Mouse (Mus musculus) neural tube, embryonic 11.5 days (tissue): ENCODE results near the gene Trex2. TPM values are rescaled to one million over a fixed set of nuclear protein-coding genes. Genes with fewer than 3 reads are reported as not detected.

Experiments
- ATAC-seq: fragments of 200-750 bp; cut with Nextera tagmentation; 2 replicates; pipeline ENCODE4 v1.8.0; 2017; ENCODE audit warnings: moderate number of reproducible peaks, mild to moderate bottlenecking, moderate TSS enrichment, moderate library complexity; ENCODE audit not compliant: insufficient read depth, low FRiP score, low TSS enrichment
- DNase-seq: peaks from one replicate; pipeline ENCODE4 v3.0.0-alpha.2; 2015; ENCODE audit warnings: low spot score
- H3K27ac ChIP-seq: fragments of 300-500 bp; sonication (generic); 2 replicates; pipeline ENCODE4 v1.5.1; 2014; ENCODE audit warnings: low read depth, mild to moderate bottlenecking, low read length
- H3K27me3 ChIP-seq: fragments of 300-500 bp; sonication (generic); 2 replicates; pipeline ENCODE4 v1.6.1; 2014; ENCODE audit warnings: mild to moderate bottlenecking, low read length, mixed read lengths; ENCODE audit not compliant: control insufficient read depth, insufficient read depth
- H3K36me3 ChIP-seq: fragments of 300-500 bp; sonication (generic); 2 replicates; pipeline ENCODE4 v1.6.1; 2014; ENCODE audit warnings: mild to moderate bottlenecking, low read length, moderate library complexity, mixed read lengths; ENCODE audit not compliant: control insufficient read depth, insufficient read depth
- H3K4me1 ChIP-seq: fragments of 300-500 bp; sonication (generic); 2 replicates; pipeline ENCODE4 v1.6.1; 2014; ENCODE audit warnings: low read length, mixed read lengths; ENCODE audit not compliant: control insufficient read depth, insufficient read depth
- H3K4me2 ChIP-seq: fragments of 300-500 bp; sonication (generic); 2 replicates; pipeline ENCODE4 v1.6.1; 2014; ENCODE audit warnings: low read depth, mild to moderate bottlenecking, moderate library complexity
- H3K4me3 ChIP-seq: fragments of 300-500 bp; sonication (generic); 2 replicates; pipeline ENCODE4 v1.5.1; 2014; ENCODE audit warnings: low read depth, low read length
- H3K9ac ChIP-seq: fragments of 300-500 bp; sonication (generic); 2 replicates; pipeline ENCODE4 v1.6.1; 2014; ENCODE audit warnings: mild to moderate bottlenecking, low read length
- H3K9me3 ChIP-seq: fragments of 300-500 bp; sonication (generic); 2 replicates; pipeline ENCODE4 v1.6.1; 2016; ENCODE audit warnings: low read length; ENCODE audit not compliant: control insufficient read depth
- WGBS: fragments of 180-500 bp; shearing (Covaris S2); extraction: QIAGEN DNeasy Blood & Tissue Kit; methylation state at CpG from one replicate; pipeline ENCODE4 v1.1.7; 2014; 5-methylcytosine and 5-hydroxymethylcytosine counted together
- polyA plus RNA-seq: library from polyadenylated mRNA; unstranded; fragments of >200 nt; fragmentation: Nextera tagmentation; extraction: Ambion mirVana; gene quantifications from 2 replicates; pipeline ENCODE4 v1.2.1, GENCODE M21; 2014

Trex2 gene
- polyA plus RNA-seq, 1 experiment from 2014 or later: not detected

DNA sequence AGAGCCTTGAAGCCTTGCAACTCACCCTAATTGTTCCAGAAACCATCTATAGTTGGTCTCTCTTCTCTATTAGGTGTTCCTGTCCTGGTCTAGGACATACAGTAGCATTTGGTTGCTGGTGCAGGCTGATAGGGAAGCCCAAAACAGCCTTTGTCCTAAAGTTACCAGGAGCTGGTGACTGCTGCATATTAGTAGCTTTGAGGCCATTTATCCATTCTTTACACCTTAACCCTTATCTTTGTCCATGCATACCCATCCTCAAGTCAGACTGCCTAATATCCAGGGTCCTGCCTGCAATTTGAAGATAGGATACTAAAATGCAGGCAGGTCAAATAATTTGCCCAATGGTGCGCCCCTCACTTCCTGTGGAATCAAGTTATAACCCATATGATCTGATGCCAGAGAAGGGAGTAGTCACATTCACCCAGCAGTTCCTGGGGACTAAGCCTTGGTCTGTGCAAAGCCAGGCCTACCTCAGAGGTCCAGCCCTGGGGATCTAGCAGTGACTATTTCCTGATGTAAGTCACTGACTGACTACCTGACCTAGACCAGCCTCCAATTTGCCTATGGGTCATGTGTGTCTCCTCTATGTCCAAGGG is 40.6 kb upstream of the Trex2 start:
- DNase-seq (no peak), ATAC-seq (no peak)
- whole genome bisulfite sequencing: 90% methylated on average over 1 of the region's 1 CpGs

DNA sequence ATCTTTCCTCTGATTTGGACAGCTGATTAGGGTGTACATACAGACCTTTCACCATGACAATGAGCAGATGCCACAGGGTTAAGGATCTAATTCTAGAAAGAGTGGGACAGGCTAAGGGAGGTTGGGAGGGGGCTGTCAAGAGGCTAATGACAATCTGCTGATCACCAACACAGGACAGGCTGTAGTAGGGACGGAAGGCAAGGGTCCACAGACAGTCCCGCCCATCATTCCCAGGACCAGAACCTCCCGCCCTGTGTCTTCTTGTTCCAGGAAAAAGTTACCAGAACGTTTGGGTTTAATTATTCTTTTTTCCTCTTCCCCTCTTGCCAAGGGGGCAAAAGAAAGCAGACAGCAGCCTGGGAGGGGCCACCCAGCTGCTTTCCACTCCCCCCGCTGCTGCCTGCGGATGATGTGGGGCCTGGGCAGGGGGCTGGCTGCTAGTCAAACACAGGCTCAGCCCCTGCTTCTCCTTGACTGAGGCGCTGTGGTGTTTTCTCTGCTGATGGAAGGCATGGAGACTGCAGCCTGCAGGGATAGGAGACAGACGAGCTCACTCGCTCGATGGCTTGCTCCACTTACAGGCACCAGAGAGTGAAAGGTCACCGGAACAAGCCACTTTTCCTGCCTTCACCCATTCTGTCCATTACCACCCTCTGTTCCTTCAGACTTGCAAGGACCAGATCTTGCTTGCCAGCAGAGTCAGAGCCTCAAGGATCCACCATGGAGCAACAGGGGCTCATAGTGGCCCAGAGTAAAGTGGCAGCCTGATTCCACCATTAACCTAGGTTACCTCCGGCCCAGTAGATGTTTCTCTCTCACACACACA is 39.4 kb upstream of the Trex2 start:
- WGBS: 64% methylated on average over 12 of the region's 12 CpGs
- H3K27ac ChIP-seq: no peak overlapping the region
- no peaks in the 10 kb centered on the region for H3K9me3 ChIP-seq
- ATAC-seq (no peak), DNase-seq (no peak)
- no peak overlapping the region for H3K4me2 ChIP-seq
- no peaks in the 10 kb centered on the region for H3K4me1 ChIP-seq
- no peaks in the 10 kb centered on the region for H3K36me3 ChIP-seq
- no peaks in the 10 kb centered on the region for H3K27me3 ChIP-seq
- H3K9ac ChIP-seq: no peak overlapping the region
- no peak overlapping the region for H3K4me3 ChIP-seq

More for the DNA sequence above, 40.6 kb upstream of the Trex2 start:
- H3K4me3 ChIP-seq: no peak overlapping the region
- no peak overlapping the region for H3K9ac ChIP-seq
- H3K27me3 ChIP-seq: no peaks in the 10 kb centered on the region
- no peak overlapping the region for H3K27ac ChIP-seq
- no peaks in the 10 kb centered on the region for H3K9me3 ChIP-seq
- no peaks in the 10 kb centered on the region for H3K4me1 ChIP-seq
- no peak overlapping the region for H3K4me2 ChIP-seq
- no peaks in the 10 kb centered on the region for H3K36me3 ChIP-seq

DNA sequence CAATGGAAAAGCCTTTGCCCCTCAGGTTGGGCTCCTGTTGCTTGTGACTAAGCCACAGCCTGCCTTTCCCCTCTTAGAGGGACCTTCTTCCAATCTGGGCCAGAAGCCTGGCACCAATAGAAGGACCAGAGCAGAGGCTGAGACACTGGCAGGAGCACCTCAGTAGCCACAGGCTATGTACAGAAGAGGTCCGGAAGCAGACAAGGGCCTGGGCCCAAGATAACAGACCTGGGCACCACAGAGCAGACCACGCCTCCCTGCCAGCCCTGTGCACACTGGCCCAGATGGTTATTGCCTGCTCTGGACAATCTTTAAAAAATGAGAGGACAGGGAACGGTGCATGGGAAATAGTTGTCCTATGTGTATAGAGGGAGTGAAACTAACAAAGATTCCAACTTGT is 36.6 kb upstream of the Trex2 start:
- no peaks in the 10 kb centered on the region for H3K9me3 ChIP-seq
- WGBS: 90% methylated on average over 3 of the region's 3 CpGs
- no peaks in the 10 kb centered on the region for H3K27me3 ChIP-seq

GRCm38 (mm10) chrX:73468752-73469151 is 33.6 kb upstream of the Trex2 start:
- no peak overlapping the region for H3K4me3 ChIP-seq
- H3K9me3 ChIP-seq: no peaks in the 10 kb centered on the region
- DNase-seq (no peak), ATAC-seq (no peak)
- WGBS: 100% methylated on average over 1 of the region's 1 CpGs
- H3K36me3 ChIP-seq: no peaks in the 10 kb centered on the region
- no peak overlapping the region for H3K9ac ChIP-seq
- H3K4me2 ChIP-seq: no peak overlapping the region
- H3K27me3 ChIP-seq: no peaks in the 10 kb centered on the region
- no peak overlapping the region for H3K27ac ChIP-seq
- H3K4me1 ChIP-seq: no peaks in the 10 kb centered on the region

More for the DNA sequence above, 36.6 kb upstream of the Trex2 start:
- Histone ChIP-seq H3K27ac (no peak overlapping the region), H3K36me3 (no peaks in the 10 kb centered on the region), H3K9ac (no peak overlapping the region), H3K4me1 (no peaks in the 10 kb centered on the region), H3K4me2 (no peak overlapping the region), H3K4me3 (no peak overlapping the region)
- DNase-seq (no peak), ATAC-seq (no peak)

DNA sequence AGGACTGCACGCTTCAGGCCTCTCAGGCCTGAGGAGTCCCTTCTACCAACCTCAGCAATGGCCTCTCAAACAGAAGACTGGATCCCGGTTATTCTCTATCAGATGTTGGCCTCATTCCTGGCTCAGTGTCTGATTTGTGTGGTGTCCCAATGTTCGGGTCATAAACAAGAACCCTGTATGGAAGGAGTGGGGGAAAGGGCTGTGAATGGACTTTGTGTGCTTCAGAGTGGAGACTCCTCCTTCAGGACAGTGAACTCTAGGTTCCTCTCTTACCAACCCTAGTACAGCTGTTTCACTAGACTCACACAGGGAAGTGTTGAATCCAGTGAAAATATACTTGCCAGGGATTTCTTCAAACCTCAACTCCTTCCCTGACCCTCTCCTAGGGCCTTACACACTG is 33.2 kb upstream of the Trex2 start:
- Histone ChIP-seq H3K9me3 (no peaks in the 10 kb centered on the region), H3K9ac (no peak overlapping the region), H3K27me3 (no peaks in the 10 kb centered on the region), H3K27ac (no peak overlapping the region), H3K4me2 (no peak overlapping the region), H3K4me3 (no peak overlapping the region), H3K4me1 (no peaks in the 10 kb centered on the region), H3K36me3 (no peaks in the 10 kb centered on the region)
- no peak for ATAC-seq
- no peak for DNase-seq
- WGBS: 84% methylated on average over 3 of the region's 3 CpGs

GRCm38 (mm10) chrX:73467446-73468241 is 32.5 kb upstream of the Trex2 start:
- ATAC-seq: no peak
- H3K9me3 ChIP-seq: no peaks in the 10 kb centered on the region
- peak; percentile 44 for DNase-seq
- no peak overlapping the region for H3K4me3 ChIP-seq
- H3K27ac ChIP-seq: no peak overlapping the region
- WGBS: 68% methylated on average over 5 of the region's 5 CpGs
- H3K9ac ChIP-seq: no peak overlapping the region
- no peak overlapping the region for H3K4me2 ChIP-seq
- H3K27me3 ChIP-seq: no peaks in the 10 kb centered on the region
- H3K36me3 ChIP-seq: no peaks in the 10 kb centered on the region
- H3K4me1 ChIP-seq: no peaks in the 10 kb centered on the region

GRCm38 (mm10) chrX:73465483-73466186 is 30.5 kb upstream of the Trex2 start:
- no peak overlapping the region for H3K27ac ChIP-seq
- DNase-seq (no peak), ATAC-seq (no peak)
- H3K9ac ChIP-seq: no peak overlapping the region
- H3K9me3 ChIP-seq: no peaks in the 10 kb centered on the region
- H3K4me2 ChIP-seq: no peak overlapping the region
- H3K4me3 ChIP-seq: no peak overlapping the region
- WGBS: 73% methylated on average over 9 of the region's 9 CpGs
- no peaks in the 10 kb centered on the region for H3K4me1 ChIP-seq
- no peaks in the 10 kb centered on the region for H3K36me3 ChIP-seq
- H3K27me3 ChIP-seq: no peaks in the 10 kb centered on the region

DNA sequence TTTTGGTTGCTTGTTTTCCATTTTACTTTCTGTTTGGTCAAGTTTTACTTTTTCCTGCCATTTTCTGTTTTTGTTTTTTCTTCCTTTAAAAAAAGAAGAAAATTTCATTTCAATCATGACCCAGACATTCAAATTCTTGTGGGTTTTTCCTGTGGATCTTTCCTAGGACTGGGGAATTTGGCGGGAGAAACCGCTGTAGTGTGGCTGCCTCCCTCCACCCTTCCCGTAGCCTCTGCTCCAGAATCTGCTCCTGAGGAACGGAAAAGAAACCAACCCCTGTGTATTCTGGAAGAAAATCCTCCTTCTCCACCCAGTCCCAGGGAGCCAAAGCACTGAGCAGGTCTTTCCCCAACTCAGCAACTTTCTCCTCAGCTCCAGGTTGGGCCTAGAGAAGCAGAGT is 25.6 kb upstream of the Trex2 start:
- no peaks in the 10 kb centered on the region for H3K36me3 ChIP-seq
- WGBS: 68% methylated on average over 4 of the region's 4 CpGs
- no peaks in the 10 kb centered on the region for H3K27me3 ChIP-seq
- H3K9ac ChIP-seq: no peak overlapping the region
- H3K9me3 ChIP-seq: no peaks in the 10 kb centered on the region
- no peak overlapping the region for H3K4me2 ChIP-seq
- H3K4me3 ChIP-seq: no peak overlapping the region
- DNase-seq (no peak), ATAC-seq (no peak)
- H3K4me1 ChIP-seq: no peaks in the 10 kb centered on the region
- no peak overlapping the region for H3K27ac ChIP-seq
